Mouse (Mus musculus): ENCODE results near the gene Mrps34. TPM values are rescaled to one million over a fixed set of nuclear protein-coding genes. Genes with fewer than 3 reads are reported as not detected.
"Not testable (repeated sequence)": the region's sequence is repeated elsewhere in the genome, so short reads cannot be mapped to it uniquely, and the experiment has no call there.

Mrps34 gene
- polyA plus RNA-seq, 1 experiment from 2014 or later = 104 TPM

DNA sequence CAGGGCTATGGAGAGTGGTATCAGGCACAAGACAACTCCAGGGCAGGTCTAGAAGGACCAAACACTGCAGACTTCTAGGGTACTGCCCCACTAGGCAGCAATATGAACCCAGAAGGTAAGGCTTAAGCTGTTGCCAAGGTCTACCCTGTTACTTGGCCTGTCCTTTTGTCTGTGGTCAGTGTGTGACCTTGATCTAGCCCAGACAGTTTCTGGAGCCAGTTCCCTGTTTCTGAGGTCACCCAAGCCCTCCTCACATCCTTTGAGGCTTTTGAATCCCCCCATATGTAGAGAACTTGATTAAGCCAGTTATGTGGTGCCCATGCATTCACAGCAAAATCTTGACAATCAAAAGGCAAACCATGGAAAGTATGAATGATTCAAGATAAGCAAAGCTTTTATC, 40.8 kb downstream of the Mrps34 start:
- H3K27me3 ChIP-seq (ENCODE audit: control insufficient read depth, insufficient read depth, low read length) = no peaks in the 10 kb centered on the region
- no peaks in the 10 kb centered on the region for H3K36me3 ChIP-seq (ENCODE audit: control insufficient read depth, insufficient read depth, low read length)
- peak overlapping the region; percentile 82 for H3K9ac ChIP-seq (ENCODE audit: low read length)
- DNase-seq (ENCODE audit: low spot score) = no peak
- no peaks in the 10 kb centered on the region for H3K9me3 ChIP-seq (ENCODE audit: control insufficient read depth, low read length)
- H3K4me1 ChIP-seq (replicated peaks; ENCODE audit: control insufficient read depth, insufficient read depth) = peaks cover 4% of the 10 kb centered on the region; the same call in 1 of the 2 replicates
- TF ChIP-seq CTCF (IDR thresholded peaks at IDR 0.05; ENCODE audit: low read depth) (no peak), EP300 (optimal IDR thresholded peaks at IDR 0.05) (no peak)
- H3K4me3 ChIP-seq (ENCODE audit: low read depth, low read length) = peak overlapping the region; percentile 74
- ATAC-seq (ENCODE audit: low FRiP score, low TSS enrichment) = no peak
- no peak overlapping the region; the same call in 1 of the 2 replicates for H3K27ac ChIP-seq (replicated peaks)
- H3K4me2 ChIP-seq (replicated peaks; ENCODE audit: low read depth) = peak overlapping the region; percentile 80

DNA sequence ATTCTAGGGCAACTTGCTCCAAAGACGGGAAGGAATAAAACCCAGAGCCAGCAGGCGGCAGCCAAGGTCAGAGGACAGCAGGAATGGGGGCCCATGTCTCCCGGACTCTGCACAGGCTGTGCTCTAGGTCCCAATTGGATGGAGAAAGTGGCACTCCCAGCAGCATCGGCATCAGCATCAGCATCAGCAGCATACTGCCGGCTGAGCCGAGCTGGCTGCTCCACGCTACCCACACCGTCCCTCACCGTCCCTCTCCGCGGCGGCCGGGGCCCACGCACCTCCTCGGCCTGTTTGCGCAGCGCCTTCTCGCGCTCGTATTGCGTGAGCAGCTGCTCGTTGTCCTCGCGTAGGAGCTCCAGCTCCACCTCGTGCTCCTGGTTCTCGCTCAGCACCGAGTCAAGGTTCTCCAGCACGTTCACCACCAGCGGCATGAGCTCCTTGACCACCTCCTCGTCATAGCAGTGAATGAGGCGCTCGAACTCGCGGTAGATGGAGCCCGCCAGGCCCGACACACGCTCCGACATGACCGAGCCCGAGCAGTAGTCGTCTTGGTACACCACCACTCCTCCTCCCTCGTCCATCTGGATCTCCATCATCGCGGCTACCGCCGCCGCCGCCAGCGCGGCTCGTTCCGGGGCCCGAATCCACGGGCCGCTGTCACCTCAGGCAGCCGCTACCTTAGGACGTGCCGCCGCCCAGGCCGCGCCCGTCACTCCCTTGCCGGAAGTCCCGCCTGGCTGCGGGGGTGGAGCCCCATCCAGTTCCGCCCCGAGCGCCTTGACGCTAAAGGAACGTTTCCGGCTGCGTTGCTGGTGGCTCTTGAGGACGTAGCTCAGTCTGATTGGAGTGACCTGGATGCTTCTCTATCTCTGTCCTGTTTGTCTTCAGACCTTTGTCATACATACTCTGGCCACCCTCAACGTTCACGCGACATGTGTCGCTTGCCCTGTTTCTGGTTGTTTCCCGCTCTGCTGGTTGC, 41.6 kb downstream of the Mrps34 start, which contains the start of gene Mapk8ip3:
TSS of gene Mapk8ip3 (minus strand) at position 719 of the 979 bp plus-strand sequence.
- H3K4me2 ChIP-seq (replicated peaks; ENCODE audit: low read depth) = peak within 1 kb of the TSS; percentile 80
- TF ChIP-seq EP300 (optimal IDR thresholded peaks at IDR 0.05) (no peak), CTCF (IDR thresholded peaks at IDR 0.05; ENCODE audit: low read depth) (peak; percentile 57)
- ATAC-seq (ENCODE audit: low FRiP score, low TSS enrichment) (peak; percentile 97), DNase-seq (ENCODE audit: low spot score) (peak; percentile 97)
- peaks cover 4% of the 10 kb centered on the region; the same call in 1 of the 2 replicates for H3K4me1 ChIP-seq (replicated peaks; ENCODE audit: control insufficient read depth, insufficient read depth)
- no peaks in the 10 kb centered on the region for H3K9me3 ChIP-seq (ENCODE audit: control insufficient read depth, low read length)
- peak within 1 kb of the TSS; percentile 82 for H3K9ac ChIP-seq (ENCODE audit: low read length)
- under 1% methylated on average over 78 of the region's 78 CpGs for WGBS
- H3K4me3 ChIP-seq (ENCODE audit: low read depth, low read length) = peak within 1 kb of the TSS; percentile 74
- H3K27me3 ChIP-seq (ENCODE audit: control insufficient read depth, insufficient read depth, low read length) = no peaks in the 10 kb centered on the region
- peak within 1 kb of the TSS; percentile 83 for H3K27ac ChIP-seq (replicated peaks)
- no peaks in the 10 kb centered on the region for H3K36me3 ChIP-seq (ENCODE audit: control insufficient read depth, insufficient read depth, low read length)

DNA sequence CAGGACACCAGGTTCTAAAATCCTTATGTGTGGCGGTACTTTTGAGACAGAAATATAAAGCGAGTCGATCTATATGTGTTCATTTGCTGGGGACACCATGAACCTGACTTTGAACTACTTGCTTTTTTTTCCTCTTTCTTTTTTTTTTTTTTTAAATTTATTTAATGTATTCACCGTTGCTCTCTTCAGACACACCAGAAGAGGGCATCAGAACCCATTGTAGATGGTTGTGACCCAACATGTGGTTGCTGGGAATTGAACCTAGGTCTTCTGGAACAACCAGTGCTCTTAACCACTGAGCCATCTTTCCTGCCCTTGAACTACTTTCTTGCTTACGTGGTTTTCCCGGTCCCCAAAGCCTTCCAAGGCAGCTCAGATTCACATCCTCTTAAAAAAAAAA, 42.4 kb downstream of the Mrps34 start:
- TF ChIP-seq EP300 (optimal IDR thresholded peaks at IDR 0.05) = no peak
- peak; percentile 38 for TF ChIP-seq CTCF (IDR thresholded peaks at IDR 0.05; ENCODE audit: low read depth)
- Histone ChIP-seq H3K9ac (ENCODE audit: low read length) (peak overlapping the region; percentile 82), H3K27me3 (ENCODE audit: control insufficient read depth, insufficient read depth, low read length) (no peaks in the 10 kb centered on the region), H3K27ac (replicated peaks) (peak overlapping the region; percentile 83), H3K36me3 (ENCODE audit: control insufficient read depth, insufficient read depth, low read length) (no peaks in the 10 kb centered on the region), H3K4me2 (replicated peaks; ENCODE audit: low read depth) (peak overlapping the region; percentile 80), H3K4me3 (ENCODE audit: low read depth, low read length) (peak overlapping the region; percentile 74), H3K9me3 (ENCODE audit: control insufficient read depth, low read length) (no peaks in the 10 kb centered on the region), H3K4me1 (replicated peaks; ENCODE audit: control insufficient read depth, insufficient read depth) (peaks cover 4% of the 10 kb centered on the region; the same call in 1 of the 2 replicates)
- no peak for ATAC-seq (ENCODE audit: low FRiP score, low TSS enrichment)
- no peak for DNase-seq (ENCODE audit: low spot score)
- 42% methylated on average over 6 of the region's 6 CpGs for WGBS

DNA sequence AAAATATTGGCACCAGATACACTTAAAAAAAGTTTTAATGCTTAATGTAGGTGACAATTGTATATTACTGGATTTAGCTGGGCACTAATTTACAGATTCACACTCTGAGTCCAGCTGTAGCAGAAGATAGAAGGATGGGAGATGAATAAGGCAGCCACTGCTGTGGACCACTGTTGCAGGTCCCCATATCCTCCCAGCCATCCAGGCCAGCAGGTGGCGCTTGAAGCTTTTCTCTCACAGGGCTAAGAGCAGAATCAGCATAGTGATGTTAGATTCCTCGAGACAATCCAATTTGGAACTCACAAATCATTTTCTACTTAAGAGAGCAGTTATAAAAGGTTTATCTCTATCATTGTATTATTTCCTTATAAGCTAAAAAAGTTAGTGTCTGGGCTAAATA, 47.5 kb downstream of the Mrps34 start:
- H3K4me2 ChIP-seq (replicated peaks; ENCODE audit: low read depth); H3K9me3 ChIP-seq (ENCODE audit: control insufficient read depth, low read length); H3K4me1 ChIP-seq (replicated peaks; ENCODE audit: control insufficient read depth, insufficient read depth); H3K9ac ChIP-seq (ENCODE audit: low read length); H3K27ac ChIP-seq (replicated peaks); H3K27me3 ChIP-seq (ENCODE audit: control insufficient read depth, insufficient read depth, low read length); DNase-seq (ENCODE audit: low spot score); H3K4me3 ChIP-seq (ENCODE audit: low read depth, low read length); H3K36me3 ChIP-seq (ENCODE audit: control insufficient read depth, insufficient read depth, low read length): not testable (repeated sequence)
- peak; percentile 77 for TF ChIP-seq CTCF (IDR thresholded peaks at IDR 0.05; ENCODE audit: low read depth)
- peak; percentile 61; the same call in 1 of the 2 replicates for ATAC-seq (ENCODE audit: low FRiP score, low TSS enrichment)
- 6% methylated on average over 2 of the region's 2 CpGs for WGBS

DNA sequence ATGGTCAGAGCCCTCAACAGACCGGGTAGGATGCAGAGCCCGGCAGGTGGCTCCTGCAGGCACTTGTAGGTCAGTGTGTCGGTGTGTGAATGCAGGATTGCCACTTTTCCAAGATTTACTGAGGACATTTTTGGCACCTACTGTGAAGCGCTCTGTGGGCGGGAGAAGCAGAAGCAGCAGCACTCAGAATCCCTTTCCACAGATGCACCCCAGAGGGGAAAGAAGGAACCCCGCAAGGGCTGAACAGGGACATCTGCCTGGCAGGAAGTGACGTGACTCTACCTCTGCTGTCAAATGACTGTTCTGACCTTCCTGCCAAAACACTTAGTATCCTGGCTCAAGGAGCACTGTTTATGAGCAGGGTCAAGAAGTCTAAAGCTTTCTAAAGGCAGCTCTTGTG, 48.1 kb downstream of the Mrps34 start:
- Histone ChIP-seq H3K27me3 (ENCODE audit: control insufficient read depth, insufficient read depth, low read length) (no peaks in the 10 kb centered on the region), H3K4me1 (replicated peaks; ENCODE audit: control insufficient read depth, insufficient read depth) (no peaks in the 10 kb centered on the region), H3K9ac (ENCODE audit: low read length) (no peak overlapping the region), H3K36me3 (ENCODE audit: control insufficient read depth, insufficient read depth, low read length) (no peaks in the 10 kb centered on the region; the same call in 1 of the 2 replicates), H3K27ac (replicated peaks) (no peak overlapping the region), H3K9me3 (ENCODE audit: control insufficient read depth, low read length) (no peaks in the 10 kb centered on the region), H3K4me3 (ENCODE audit: low read depth, low read length) (no peak overlapping the region), H3K4me2 (replicated peaks; ENCODE audit: low read depth) (no peak overlapping the region)
- DNase-seq (ENCODE audit: low spot score) (no peak), ATAC-seq (ENCODE audit: low FRiP score, low TSS enrichment) (no peak)
- TF ChIP-seq EP300 (optimal IDR thresholded peaks at IDR 0.05) = no peak
- no peak for TF ChIP-seq CTCF (IDR thresholded peaks at IDR 0.05; ENCODE audit: low read depth)
- 86% methylated on average over 7 of the region's 7 CpGs for WGBS

DNA sequence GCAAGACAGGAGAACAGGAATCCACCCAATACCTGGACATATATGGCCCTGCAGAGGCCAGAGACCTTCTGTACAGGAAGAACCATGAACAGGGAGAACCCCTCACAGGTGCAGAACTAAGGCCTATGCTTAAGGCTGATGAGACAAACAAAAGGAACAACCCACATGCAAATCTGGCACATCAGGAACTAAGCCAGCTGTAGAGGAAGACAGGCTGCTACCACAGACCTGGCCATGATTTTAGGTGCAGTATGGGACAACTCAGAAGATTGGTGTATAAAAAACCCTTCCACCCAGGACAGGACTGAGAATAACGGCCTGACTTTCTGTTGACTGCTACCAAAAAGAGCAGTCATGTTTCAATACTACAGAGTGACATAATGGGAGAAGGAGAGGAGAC, 48.7 kb downstream of the Mrps34 start:
- DNase-seq (ENCODE audit: low spot score); H3K36me3 ChIP-seq (ENCODE audit: control insufficient read depth, insufficient read depth, low read length); H3K4me1 ChIP-seq (replicated peaks; ENCODE audit: control insufficient read depth, insufficient read depth); ATAC-seq (ENCODE audit: low FRiP score, low TSS enrichment); H3K27me3 ChIP-seq (ENCODE audit: control insufficient read depth, insufficient read depth, low read length); H3K27ac ChIP-seq (replicated peaks); H3K4me3 ChIP-seq (ENCODE audit: low read depth, low read length); H3K9ac ChIP-seq (ENCODE audit: low read length); H3K4me2 ChIP-seq (replicated peaks; ENCODE audit: low read depth); H3K9me3 ChIP-seq (ENCODE audit: control insufficient read depth, low read length): not testable (repeated sequence)
- WGBS = 87% methylated on average over 1 of the region's 1 CpGs

Other genes starting within 250 kb of the Mrps34 start
- 37.9 and 38.0 TPM in 2 replicates for gene Slc9a3r2, start 244.8 kb upstream of the Mrps34 start, polyA plus RNA-seq (2015; fragmentation: Nextera tagmentation; extraction: Ambion mirVana)
- gene Npw, start 236.7 kb upstream of the Mrps34 start, polyA plus RNA-seq (2015; fragmentation: Nextera tagmentation; extraction: Ambion mirVana) = 1.2 and 1.8 TPM in 2 replicates
- 9.7 and 12.4 TPM in 2 replicates for gene Zfp598, start 225.4 kb upstream of the Mrps34 start, polyA plus RNA-seq (2015; fragmentation: Nextera tagmentation; extraction: Ambion mirVana)
- gene Syngr3, start 205.2 kb upstream of the Mrps34 start, polyA plus RNA-seq (2015; fragmentation: Nextera tagmentation; extraction: Ambion mirVana) = 5.0 and 5.9 TPM in 2 replicates
- 27.2 and 27.7 TPM in 2 replicates for gene Gfer, start 199.0 kb upstream of the Mrps34 start, polyA plus RNA-seq (2015; fragmentation: Nextera tagmentation; extraction: Ambion mirVana)
- gene Noxo1, start 198.9 kb upstream of the Mrps34 start, polyA plus RNA-seq (2015; fragmentation: Nextera tagmentation; extraction: Ambion mirVana) = 3.3 and 3.7 TPM in 2 replicates
- gene Tbl3, start 187.5 kb upstream of the Mrps34 start, polyA plus RNA-seq (2015; fragmentation: Nextera tagmentation; extraction: Ambion mirVana) = 33.7 and 36.3 TPM in 2 replicates
- 0.10 TPM in 1 of 2 replicates, not detected in the other for gene Rnf151, start 177.1 kb upstream of the Mrps34 start, polyA plus RNA-seq (2015; fragmentation: Nextera tagmentation; extraction: Ambion mirVana)
- 1,081 and 1,135 TPM in 2 replicates for gene Rps2, start 177.0 kb upstream of the Mrps34 start, polyA plus RNA-seq (2015; fragmentation: Nextera tagmentation; extraction: Ambion mirVana)
- gene Ndufb10, start 170.6 kb upstream of the Mrps34 start, polyA plus RNA-seq (2015; fragmentation: Nextera tagmentation; extraction: Ambion mirVana) = 256 and 269 TPM in 2 replicates
- gene Rpl3l, start 167.3 kb upstream of the Mrps34 start, polyA plus RNA-seq (2015; fragmentation: Nextera tagmentation; extraction: Ambion mirVana) = 0.23 and 0.28 TPM in 2 replicates
- 51.7 and 54.2 TPM in 2 replicates for gene Msrb1, start 158.5 kb upstream of the Mrps34 start, polyA plus RNA-seq (2015; fragmentation: Nextera tagmentation; extraction: Ambion mirVana)
- 1.4 and 1.8 TPM in 2 replicates for gene Hs3st6, start 142.1 kb upstream of the Mrps34 start, polyA plus RNA-seq (2015; fragmentation: Nextera tagmentation; extraction: Ambion mirVana)
- gene Meiob, start 90.8 kb upstream of the Mrps34 start, polyA plus RNA-seq (2015; fragmentation: Nextera tagmentation; extraction: Ambion mirVana) = 0.05 TPM in 1 of 2 replicates, not detected in the other
- 51.3 and 52.7 TPM in 2 replicates for gene Hagh, start 55.0 kb upstream of the Mrps34 start, polyA plus RNA-seq (2015; fragmentation: Nextera tagmentation; extraction: Ambion mirVana)
- 24.1 and 25.1 TPM in 2 replicates for gene Fahd1, start 44.8 kb upstream of the Mrps34 start, polyA plus RNA-seq (2015; fragmentation: Nextera tagmentation; extraction: Ambion mirVana)
- gene Igfals, start 29.1 kb upstream of the Mrps34 start, polyA plus RNA-seq (2015; fragmentation: Nextera tagmentation; extraction: Ambion mirVana) = 5.6 and 5.9 TPM in 2 replicates
- gene Nubp2, start 8.8 kb upstream of the Mrps34 start, polyA plus RNA-seq (2015; fragmentation: Nextera tagmentation; extraction: Ambion mirVana) = 39.4 and 40.5 TPM in 2 replicates
- 45.5 and 47.8 TPM in 2 replicates for gene Spsb3, start 8.5 kb upstream of the Mrps34 start, polyA plus RNA-seq (2015; fragmentation: Nextera tagmentation; extraction: Ambion mirVana)
- 15.6 and 17.6 TPM in 2 replicates for gene Eme2, start within 50 bp of the Mrps34 start, polyA plus RNA-seq (2015; fragmentation: Nextera tagmentation; extraction: Ambion mirVana)
- gene Nme3, start 1.4 kb downstream of the Mrps34 start, polyA plus RNA-seq (2015; fragmentation: Nextera tagmentation; extraction: Ambion mirVana) = 39.8 and 40.2 TPM in 2 replicates
- gene Mapk8ip3, start 41.9 kb downstream of the Mrps34 start, polyA plus RNA-seq (2015; fragmentation: Nextera tagmentation; extraction: Ambion mirVana) = 6.2 and 6.5 TPM in 2 replicates
- 51.8 and 53.9 TPM in 2 replicates for gene Jpt2, start 65.6 kb downstream of the Mrps34 start, polyA plus RNA-seq (2015; fragmentation: Nextera tagmentation; extraction: Ambion mirVana)
- gene Cramp1l, start 120.7 kb downstream of the Mrps34 start, polyA plus RNA-seq (2015; fragmentation: Nextera tagmentation; extraction: Ambion mirVana) = 2.2 and 2.8 TPM in 2 replicates
- 4.1 and 4.2 TPM in 2 replicates for gene Ift140, start 121.0 kb downstream of the Mrps34 start, polyA plus RNA-seq (2015; fragmentation: Nextera tagmentation; extraction: Ambion mirVana)
- gene Tmem204, start 188.5 kb downstream of the Mrps34 start, polyA plus RNA-seq (2015; fragmentation: Nextera tagmentation; extraction: Ambion mirVana) = 16.8 and 19.0 TPM in 2 replicates
- 12.2 and 13.7 TPM in 2 replicates for gene Telo2, start 220.9 kb downstream of the Mrps34 start, polyA plus RNA-seq (2015; fragmentation: Nextera tagmentation; extraction: Ambion mirVana)
- gene Ptx4, start 225.6 kb downstream of the Mrps34 start, polyA plus RNA-seq (2015; fragmentation: Nextera tagmentation; extraction: Ambion mirVana) = 0.30 and 0.33 TPM in 2 replicates
- gene Clcn7, start 238.3 kb downstream of the Mrps34 start, polyA plus RNA-seq (2015; fragmentation: Nextera tagmentation; extraction: Ambion mirVana) = 10.5 and 11.5 TPM in 2 replicates

Data from stomach, postnatal 0 days (tissue).